Mouse (Mus musculus): ENCODE measurements around the gene Syt6.

GRCm38 (mm10) chr3:103572526-103572925 is 2.5 kb upstream of the Syt6 start:
- TF ChIP-seq CTCF (IDR thresholded peaks at IDR 0.05; ENCODE audit: borderline replicate concordance, control insufficient read depth, extremely low read depth, insufficient read depth, low read length, poor library complexity) (no peak), POLR2A (IDR thresholded peaks at IDR 0.05; ENCODE audit: control insufficient read depth, extremely low read depth, insufficient read depth, low read length, poor library complexity) (no peak)
